Mouse (Mus musculus) ovary, postnatal 10 days (tissue): ENCODE measurements around the gene Krt18.

Source experiments
- DNase-seq: peaks from one replicate; pipeline ENCODE4 v3.0.0; 2022; ENCODE audit warnings: low spot score

Krt18 gene

DNA sequence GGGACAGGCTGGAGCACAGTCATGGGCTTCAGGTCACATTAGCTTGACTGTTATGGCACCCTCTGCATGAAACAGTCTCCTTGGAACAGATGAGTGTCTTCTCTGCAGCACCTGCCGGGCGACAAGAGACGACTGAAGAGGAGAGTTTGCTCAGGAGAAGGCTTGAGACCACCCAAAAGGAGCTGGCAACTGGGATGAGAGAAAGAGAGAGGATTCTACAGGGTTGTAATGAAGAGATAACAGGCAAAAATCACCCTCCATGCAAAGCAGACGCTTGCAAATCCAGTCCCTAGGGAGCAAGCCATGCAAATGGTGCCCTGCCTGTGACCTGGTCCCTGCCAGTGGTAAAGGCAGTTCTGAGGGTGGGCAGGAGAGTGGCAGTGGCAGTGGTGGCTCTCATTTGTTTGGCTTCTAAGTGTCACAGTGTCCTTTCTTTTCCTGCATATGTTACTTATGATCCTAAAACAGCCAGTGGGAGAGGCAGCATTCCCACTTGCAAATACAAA, 15.7 kb upstream of the Krt18 start:
- DNase-seq, result no peak

DNA sequence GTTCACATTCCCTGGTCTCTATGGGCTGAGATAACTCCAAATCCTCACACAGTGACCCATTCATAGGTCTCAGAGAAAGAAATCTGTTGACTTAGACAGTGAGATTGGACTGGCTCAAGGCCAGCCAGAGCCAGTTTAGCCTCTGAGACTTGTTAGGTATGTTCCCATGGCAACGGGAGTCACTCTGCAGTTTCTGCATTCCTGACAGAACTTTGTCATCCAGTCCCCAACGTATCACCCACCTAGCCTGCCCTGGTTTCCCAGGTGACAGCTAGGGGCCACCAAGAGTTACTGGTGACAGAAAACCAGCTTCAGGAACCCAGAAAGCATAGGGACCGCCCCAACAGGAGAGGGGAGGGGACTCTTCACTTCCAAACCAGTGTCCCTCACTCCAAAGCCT, 14.3 kb upstream of the Krt18 start:
- DNase-seq, result no peak

DNA sequence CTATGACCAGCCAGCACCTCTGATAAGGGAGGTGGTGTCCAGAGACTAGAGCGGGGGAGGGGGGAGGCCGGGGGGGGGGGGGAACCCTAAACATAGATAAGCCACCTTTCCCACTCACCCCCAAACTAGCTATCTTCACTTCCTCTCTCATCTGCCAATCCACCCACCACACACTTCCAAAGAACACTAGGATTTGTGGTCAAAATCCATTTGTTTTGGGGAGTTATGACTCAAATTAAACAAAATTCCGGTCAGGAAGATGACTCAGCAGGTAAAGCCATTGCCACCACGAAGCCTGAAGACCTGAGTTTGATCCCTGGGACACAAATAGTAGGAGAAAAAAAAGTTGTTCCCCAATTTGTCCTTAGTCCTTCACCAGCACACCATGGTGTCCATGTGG, 13.1 kb upstream of the Krt18 start:
- DNase-seq, result no peak

DNA sequence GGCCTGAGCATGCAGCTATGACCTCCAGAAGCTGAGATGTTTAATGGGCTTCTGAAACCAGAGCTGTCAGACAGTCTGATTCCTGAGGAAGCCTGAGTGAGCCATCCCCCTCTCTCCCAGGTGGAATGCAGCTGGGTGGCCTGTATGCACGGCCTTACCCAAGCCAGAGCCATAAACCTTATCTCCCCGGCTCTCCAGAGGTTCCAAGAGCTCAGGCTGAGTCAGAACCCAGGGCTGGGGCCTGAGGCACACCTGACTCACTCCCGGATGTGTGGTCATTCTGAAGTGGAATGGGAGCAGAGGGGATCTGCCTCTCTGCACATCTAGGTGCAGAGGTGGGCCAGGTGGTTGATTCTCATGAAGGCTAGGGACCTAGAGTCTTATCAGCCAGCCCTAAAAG, 11.9 kb upstream of the Krt18 start:
- DNase-seq, result no peak

DNA sequence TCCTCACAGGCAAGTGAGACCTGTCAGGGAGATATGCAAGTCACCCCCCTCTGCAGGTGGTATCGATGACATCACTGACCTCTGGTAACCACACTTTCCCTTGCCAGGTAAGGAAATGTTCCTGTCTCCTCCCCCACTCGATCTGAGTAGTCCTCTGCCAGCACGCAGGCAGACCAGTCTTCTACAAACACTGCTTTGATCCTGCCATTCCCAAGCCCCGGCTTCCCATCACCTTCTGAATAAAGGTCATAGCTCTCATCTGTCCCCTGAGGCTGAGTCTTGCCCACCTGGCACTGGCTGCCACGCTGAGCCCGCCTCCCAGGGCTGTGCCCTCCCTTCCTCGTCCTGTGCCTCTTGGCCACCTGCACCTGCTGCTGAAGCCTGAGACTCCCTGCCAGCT, 11.2 kb upstream of the Krt18 start:
- no peak for DNase-seq

DNA sequence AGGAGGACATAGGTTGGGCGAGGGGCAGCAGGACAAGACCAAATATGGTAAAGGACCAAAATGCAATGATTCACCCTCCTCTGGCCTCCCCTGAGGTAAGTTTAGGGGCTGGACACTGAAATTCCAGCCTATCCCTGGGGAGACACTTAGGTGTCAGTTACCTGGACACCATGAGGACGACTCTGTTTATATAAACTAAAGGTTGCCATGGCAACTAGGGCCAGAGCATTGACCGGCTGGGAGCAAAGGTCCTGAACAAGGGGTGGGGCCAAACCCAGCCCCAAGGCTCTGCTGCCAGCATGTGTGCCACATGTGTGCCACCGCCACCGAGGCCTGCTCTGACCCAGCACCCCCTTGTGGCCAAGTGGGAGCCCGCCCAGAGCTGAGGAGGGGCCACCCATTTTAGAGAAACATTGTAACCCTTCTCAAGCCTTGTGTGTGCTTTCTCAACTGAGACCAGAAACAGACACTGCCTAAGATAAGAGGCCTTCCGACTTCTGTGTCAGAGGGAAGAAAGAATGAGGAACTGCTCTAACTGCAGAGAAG, 10.0 kb upstream of the Krt18 start:
- no peak for DNase-seq

DNA sequence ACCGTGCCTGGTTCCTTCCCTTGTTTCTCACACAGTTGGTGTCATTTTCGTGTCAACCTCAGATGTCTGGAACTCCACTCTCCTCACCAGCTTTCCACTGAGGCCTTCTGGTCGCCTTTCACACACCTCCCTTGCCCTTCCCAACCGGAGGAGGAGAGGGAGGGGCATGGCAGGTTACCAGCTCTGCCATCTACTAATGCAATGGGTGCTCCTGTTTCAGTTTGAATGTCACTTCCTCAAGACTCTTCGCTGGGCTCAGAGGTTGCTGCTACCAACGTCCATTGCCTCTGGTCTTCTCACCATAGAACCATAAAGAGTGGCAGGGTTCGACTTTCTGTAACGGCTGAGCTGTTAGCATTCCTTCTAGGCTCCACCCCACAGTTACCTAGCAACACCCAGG, 5.5 kb upstream of the Krt18 start:
- no peak for DNase-seq

DNA sequence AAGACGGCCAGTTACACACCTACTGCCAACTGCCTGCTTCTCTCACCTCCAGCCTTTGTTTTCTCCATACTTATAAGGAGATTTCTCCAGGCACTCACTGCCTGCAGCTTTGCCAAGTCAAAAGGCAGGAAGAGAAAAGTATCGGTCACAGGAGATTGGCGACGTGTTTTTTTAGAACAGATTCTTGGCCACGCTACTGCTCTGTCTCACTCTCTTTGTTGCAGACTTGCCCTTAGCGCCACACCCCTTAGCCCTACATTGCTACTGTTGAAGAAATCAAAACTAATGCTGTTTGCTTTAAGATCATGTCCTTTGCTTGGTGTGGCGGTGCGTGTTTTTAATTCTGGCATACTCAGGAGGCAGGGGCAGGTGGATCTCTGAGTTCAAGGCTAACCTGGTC, 4.1 kb upstream of the Krt18 start:
- DNase-seq, result no peak

DNA sequence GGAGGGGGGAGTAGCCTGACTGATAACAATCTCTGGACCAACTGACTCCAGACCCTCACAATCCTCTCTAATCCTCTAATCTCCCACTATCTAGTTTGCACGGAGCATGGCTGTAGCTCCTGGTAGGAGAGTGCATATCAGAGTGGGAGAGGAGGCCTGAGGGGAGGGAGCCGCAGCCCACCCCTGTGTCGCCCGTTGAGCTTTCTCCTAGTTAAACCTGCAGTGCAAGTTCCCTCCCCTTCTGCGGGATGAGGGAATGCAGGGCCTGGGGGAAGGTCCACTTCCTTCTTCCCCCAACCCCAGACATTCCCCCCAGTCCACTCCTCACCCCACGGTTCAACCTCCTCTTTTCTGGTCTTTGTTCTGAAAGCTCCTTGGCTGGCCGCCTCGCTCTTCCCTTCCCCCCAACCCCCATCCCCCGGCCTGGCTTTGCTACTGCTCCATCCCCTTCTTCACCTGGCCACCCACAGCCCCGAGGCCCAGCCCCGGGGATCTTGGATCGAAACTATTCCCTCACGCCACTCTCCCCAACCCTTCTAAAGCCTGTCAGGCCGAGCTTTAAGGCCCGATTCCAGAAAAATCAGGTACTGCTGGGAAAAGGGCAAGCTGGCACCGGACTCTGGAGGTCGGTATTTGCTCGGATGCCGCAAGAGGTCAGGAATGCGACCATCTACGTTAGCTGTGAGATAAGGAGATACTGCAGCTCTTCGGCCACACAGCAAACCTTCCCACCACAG, 2.7 kb upstream of the Krt18 start:
- no peak for DNase-seq

DNA sequence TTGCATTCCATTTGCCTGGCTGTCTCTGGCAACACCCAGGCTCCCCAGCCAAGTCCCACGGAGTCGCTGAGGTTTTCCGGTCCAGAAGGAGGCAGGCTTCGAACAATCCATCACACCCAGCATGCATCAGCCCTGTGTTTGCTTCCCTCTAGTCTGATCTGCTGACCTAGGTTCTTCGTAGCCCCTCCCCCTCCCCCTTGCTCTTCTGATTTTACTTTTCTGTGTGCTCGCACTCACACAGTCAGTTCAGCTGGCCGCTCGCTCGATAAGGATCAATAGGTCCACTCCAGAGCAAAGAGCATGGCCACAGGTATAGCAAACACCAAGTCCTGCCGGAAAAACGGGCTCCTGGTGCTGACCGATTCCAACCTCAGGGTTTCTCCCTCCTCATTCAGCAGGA, 1.6 kb upstream of the Krt18 start:
- DNase-seq, result no peak

DNA sequence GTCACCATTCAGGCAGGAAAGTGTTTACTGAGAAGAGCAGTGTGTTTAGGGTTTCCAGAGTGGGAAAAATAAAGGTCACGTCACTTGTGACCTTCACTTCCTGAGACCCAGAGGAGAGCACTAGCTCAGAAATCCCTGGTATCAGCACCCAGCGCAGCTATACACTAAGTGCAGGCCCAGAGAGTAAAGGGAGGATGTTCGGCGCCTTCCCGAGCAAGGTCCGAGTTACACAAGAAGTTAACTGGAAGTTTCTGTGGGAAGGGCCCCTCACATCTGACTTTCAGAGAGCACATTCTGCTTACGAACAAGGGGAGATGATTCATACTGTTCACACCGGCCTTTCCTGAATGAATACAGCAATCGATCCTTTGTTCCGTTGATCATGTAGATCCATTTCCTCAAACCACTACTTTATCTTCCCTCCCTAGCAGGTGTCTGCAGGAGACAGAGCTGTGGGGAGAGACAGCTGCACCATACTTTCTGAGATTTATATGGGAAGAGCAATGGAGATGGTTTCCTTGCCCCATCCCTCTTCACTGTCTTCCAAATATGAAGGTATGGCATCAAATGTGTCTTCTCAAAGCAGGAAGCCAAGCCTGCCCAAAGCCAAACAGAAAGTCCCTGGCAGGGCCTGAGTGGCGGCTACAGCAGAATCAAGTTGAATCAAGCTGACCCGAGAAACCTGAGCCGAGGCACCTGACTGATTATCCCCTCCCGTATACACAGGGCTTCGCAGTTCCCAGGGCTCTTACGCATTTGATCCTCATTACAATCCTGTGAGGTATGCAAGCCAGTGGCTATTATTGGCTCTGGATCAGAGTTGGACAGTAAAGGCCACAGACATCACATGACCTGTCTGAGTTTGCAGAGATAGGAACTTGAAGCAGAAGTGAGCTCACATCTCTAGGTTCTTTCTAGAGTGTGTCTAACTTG, 6.4 kb downstream of the Krt18 start:
- DNase-seq, result no peak

DNA sequence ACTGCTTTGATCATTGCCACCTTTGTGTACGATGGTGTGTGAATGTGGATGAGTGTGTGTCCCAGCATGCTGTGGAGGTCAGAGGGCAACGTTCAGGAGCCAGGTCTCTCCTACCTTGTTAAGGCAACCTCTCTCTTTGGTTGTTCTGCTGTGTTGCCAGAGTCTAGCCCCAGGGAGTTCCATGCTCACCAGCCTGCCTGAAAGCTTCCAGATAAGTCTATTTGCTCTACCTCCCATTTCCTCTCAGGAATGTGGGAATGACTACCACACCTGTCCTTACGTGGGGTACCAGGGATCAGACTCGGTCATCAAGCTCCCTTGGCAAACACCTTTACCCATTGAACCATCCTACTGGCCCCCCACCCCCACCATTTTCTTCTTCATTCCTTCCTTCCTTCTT, 12.3 kb downstream of the Krt18 start:
- no peak for DNase-seq

DNA sequence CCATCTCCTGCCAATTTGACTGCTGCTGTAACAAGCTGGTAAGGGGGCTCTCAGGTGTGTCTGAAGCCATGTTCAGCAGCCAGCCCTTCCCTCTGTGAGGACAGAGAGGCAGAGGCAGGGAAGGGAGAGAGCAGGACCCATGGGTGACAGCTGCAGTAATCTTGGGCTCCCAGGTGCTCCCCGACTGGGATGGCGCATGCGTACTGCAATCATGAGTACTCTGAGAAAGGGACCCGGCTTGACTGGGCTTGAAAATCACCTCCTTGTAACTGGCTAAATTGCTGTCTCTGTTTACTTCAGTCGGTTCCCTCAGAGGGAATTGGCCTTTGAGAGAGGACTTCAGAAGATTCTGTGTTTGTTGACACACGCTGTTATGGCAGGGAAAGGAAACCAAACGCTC, 14.0 kb downstream of the Krt18 start:
- no peak for DNase-seq

DNA sequence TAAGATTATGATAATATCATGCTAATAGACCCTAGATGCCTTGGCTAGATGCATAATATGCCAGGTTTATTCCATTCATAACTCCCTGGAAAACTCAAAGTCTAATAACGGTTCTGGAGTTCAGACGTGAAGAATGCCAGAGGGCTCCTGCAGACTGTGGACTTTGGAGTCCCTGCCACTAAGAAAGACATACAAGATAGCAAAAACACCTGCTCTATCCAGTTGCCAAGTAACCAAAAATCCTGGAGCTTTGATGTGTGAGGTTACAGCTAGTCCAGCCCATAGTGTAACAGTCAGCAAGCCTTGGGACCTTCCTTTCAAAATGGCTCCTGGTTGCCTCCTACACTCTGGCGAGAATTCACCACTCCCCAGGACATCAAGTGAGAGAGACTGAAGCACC, 16.8 kb downstream of the Krt18 start:
- DNase-seq, result no peak

DNA sequence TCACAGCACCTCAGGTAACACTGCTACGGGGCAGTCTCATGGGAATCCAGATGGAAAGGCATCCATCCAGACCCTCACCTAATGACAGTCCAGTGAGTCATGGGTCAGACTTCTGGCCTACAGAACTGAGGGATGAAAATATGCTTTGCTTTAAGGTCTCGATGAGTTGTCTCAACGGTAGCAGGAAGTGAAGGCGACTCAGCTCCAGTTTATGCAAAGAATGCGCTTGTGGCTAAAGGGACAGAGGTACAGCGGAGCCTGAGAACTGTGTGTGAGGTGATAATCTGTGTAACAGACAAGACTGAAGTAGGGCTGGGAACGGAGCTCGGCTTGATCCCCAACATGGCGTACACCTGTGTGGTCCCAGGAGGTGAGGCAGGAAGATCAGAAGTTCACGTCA, 17.7 kb downstream of the Krt18 start:
- no peak for DNase-seq

DNA sequence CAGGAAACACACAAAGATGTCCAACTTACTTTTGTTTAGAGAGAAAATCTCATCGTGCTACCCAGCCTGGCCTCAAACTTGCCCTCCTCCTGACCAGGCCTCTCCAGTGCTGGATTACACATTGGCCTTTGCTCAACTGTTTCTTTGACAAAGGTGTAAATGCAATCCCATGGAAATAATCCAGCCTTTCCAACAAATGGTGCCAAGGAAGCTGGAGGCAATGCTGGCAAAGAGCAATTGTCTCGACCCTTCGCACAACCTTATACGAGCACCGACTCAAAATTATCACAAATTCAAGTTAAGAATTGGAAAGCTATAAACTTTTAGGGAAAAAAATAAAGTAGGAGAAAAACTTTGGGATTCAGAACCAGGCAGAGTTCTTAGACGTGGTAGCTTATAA, 20.0 kb downstream of the Krt18 start:
- DNase-seq, result no peak

DNA sequence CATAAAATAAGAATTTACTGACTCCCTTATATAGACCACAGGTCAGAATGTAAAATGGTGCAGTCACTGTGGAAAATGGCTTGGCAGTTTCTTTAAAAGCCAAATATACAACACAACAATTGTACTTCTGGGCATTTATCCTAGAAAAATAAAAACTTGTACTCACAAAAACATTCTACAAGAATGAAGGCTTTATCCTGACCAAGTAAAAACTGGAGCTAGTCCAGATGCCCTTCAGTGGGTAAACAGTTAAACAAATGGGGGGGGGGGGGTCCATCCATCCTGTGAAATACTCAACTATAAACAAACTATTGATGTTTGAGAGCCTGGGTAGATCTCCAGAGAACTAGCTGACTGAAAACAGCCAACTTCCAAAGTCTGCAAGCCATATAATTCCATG, 21.9 kb downstream of the Krt18 start:
- no peak for DNase-seq

DNA sequence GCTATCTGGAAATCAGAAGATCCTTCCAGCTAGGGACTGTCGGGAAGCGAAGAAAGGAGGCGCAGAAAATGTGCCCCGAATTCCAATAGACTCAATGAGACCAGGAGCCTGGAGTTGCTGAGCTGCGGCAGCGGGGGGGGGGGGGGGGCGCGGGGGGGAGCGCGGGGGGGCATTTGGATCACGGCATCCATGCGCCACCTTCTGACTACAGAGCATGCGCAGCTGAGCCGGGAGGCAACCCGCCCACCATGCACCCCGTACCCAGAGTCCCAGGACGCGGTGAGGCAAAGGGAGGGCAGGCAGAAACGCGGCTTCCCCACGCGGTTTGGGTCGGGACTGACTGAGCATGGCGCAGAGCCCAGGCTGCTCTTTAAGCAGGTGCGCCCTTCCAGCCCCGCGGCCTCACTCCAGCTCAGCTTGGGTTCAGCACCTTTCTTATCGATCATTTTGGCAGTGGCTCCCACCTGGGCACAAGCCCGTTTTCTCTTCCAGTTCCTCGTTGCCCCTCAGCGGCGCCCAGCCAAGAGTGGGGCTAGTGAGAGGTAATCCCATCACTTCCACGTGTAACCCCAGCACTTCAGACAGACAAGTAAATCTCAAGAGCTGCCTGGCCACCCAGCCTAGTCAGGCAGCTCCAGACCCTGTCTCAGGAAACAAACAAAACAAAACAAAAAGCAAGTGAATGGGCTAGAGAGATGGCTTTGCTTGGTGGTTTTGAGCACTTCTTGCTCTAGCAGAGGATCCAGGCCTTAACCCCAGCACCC, 24.1 kb downstream of the Krt18 start:
- DNase-seq, result peak; percentile 28

DNA sequence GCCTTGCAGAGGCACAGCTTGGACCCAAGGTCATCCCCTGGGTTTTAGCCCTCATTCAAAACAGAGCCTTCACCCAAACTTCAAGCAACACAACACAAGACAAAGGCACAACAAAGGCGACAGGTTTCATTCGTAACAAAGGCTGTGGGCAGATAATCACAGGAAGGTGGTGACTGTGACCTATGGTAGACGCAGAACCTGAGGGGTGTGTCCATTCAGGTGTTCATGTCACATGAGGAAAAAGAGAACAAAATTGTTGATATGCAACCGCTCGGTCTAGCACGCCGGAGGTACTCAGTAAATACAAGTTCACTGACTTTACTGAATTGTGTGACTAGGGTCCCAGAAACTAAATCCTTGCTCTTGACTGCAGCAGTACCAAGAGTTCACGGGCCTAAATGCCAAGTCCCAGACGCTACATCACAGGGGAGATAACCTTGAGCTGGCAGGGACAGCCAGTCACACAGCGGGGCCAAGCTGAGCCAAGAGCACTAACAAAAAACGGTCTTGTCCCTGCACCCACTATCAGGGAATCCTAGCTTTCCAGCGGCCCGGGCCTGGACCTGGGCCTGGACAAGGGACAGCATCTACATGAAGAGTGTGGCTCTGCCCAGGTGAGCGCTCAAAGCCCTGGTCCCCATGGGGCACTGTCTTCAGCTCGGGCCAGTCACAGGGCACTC, 28.7 kb downstream of the Krt18 start:
- DNase-seq, result no peak

DNA sequence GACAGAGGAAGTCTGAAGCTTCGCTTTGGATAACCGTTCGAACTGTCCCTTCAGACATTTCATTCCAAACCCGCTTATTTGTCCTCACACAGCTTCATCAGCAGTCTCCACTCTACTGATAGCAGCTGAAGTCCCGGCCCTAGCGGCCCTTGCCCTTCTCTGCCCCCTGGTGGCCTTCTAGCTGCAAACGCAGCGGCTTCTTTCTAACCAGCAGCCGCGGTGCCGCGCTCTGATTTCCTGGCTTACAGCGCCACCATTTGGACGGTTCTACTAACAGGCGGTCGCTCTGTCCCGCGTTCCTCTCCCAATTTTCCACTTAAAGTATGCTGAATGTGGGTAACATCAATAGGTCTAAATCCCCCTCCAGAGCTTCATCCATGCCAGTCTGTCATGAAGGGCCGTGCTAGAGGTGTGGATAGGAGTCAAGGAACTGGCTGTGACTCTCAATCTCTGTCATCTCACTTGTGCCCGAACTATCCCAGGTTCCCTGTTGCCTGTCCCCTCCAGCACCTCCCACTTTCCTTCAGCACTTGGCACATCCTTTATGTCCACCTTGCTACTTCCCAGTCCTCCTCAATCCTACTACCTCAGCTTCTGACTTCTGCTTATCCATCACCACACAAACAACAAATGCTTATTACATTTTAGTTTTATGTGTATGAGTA, 37.8 kb downstream of the Krt18 start:
- peak; percentile 92 for DNase-seq
